Mouse (Mus musculus) CH12.LX (cell line): ENCODE results near the gene Gm128. TPM values are rescaled to one million over a fixed set of nuclear protein-coding genes. Genes with fewer than 3 reads are reported as not detected.

Experiments
- DNase-seq: peaks from one replicate; pipeline ENCODE4 v3.0.0-alpha.2; 2013; ENCODE audit errors: extremely low read depth
- H3K27ac ChIP-seq: 2 replicates; pipeline ENCODE4 v1.5.1; 2012; ENCODE audit warnings: low read depth, mild to moderate bottlenecking, control low read depth, moderate library complexity; ENCODE audit not compliant: insufficient read depth
- H3K27me3 ChIP-seq: replicated peaks from 2 replicates; pipeline ENCODE3; 2012; ENCODE audit warnings: inconsistent platforms
- H3K36me3 ChIP-seq, 2 experiments: replicated peaks in 1 of 2; 2 replicates each; pipeline versions ENCODE3 to v1.6.1; 2012; ENCODE audit warnings: inconsistent platforms in 1 of 2, low read length in 1 of 2, mild to moderate bottlenecking in 1 of 2, mixed read lengths in 1 of 2, moderate library complexity in 1 of 2; ENCODE audit not compliant: control insufficient read depth in 1 of 2, insufficient read depth in 1 of 2
- H3K4me1 ChIP-seq, 2 experiments: 2 replicates each; pipeline ENCODE4 v1.6.1; 2012; ENCODE audit warnings: inconsistent platforms in 1 of 2, moderate library complexity in 1 of 2; ENCODE audit not compliant: insufficient read depth in 2 of 2, control insufficient read depth in 1 of 2
- H3K4me2 ChIP-seq: 2 replicates; pipeline ENCODE4 v1.6.1; 2012; ENCODE audit warnings: low read depth, mild to moderate bottlenecking, control low read depth; ENCODE audit not compliant: poor library complexity, insufficient read depth, severe bottlenecking
- H3K4me3 ChIP-seq, 3 experiments: fragments of 150-350 bp in 1 of 3; sonication (generic) in 1 of 3; replicated peaks in 1 of 3; 2 replicates each; pipeline versions ENCODE3 to v1.5.1; 2011 to 2012; ENCODE audit warnings: low read depth in 2 of 3, low read length in 2 of 3, mild to moderate bottlenecking in 2 of 3, moderate library complexity in 2 of 3, control low read depth in 1 of 3, improper control_type of control experiment in 1 of 3, inconsistent platforms in 1 of 3, mixed read lengths in 1 of 3; ENCODE audit not compliant: poor library complexity in 1 of 3
- H3K79me2 ChIP-seq: replicated peaks from 2 replicates; pipeline ENCODE4 v1.6.1; 2012; ENCODE audit warnings: mild to moderate bottlenecking, moderate library complexity; ENCODE audit not compliant: control insufficient read depth, poor library complexity, insufficient read depth, severe bottlenecking; ENCODE audit errors: extremely low read depth
- H3K9ac ChIP-seq: 2 replicates; pipeline ENCODE4 v1.6.1; 2012; ENCODE audit warnings: low read depth, mild to moderate bottlenecking, control low read depth, moderate library complexity; ENCODE audit not compliant: insufficient read depth
- H3K9me3 ChIP-seq: replicated peaks from 2 replicates; pipeline ENCODE3; 2012; ENCODE audit warnings: low read length, inconsistent platforms, mixed read lengths
- BHLHE40 ChIP-seq: IDR thresholded peaks from 2 replicates; pipeline ENCODE4 v1.6.1; 2011; ENCODE audit warnings: mild to moderate bottlenecking, low read depth, low read length, improper control_type of control experiment
- CHD2 ChIP-seq: IDR thresholded peaks from 2 replicates; pipeline ENCODE4 v1.6.1; 2011; ENCODE audit warnings: low read length, improper control_type of control experiment
- CTCF ChIP-seq, 2 experiments: IDR thresholded peaks in 1 of 2; conservative IDR thresholded peaks in 1 of 2; 2 replicates each; pipeline ENCODE4 v1.5.1; 2011 to 2012; ENCODE audit warnings: low read depth in 2 of 2, low read length in 2 of 2, improper control_type of control experiment in 1 of 2, inconsistent platforms in 1 of 2, mild to moderate bottlenecking in 1 of 2, moderate library complexity in 1 of 2
- E2F4 ChIP-seq: IDR thresholded peaks from 2 replicates; pipeline ENCODE4 v1.6.1; 2011; ENCODE audit warnings: low read depth, low read length, improper control_type of control experiment; ENCODE audit not compliant: insufficient replicate concordance
- GABPA ChIP-seq: IDR thresholded peaks from 2 replicates; pipeline ENCODE4 v1.6.1; 2012; ENCODE audit warnings: low read depth, low read length, improper control_type of control experiment, inconsistent platforms; ENCODE audit not compliant: insufficient replicate concordance
- JUN ChIP-seq: IDR thresholded peaks from 2 replicates; pipeline ENCODE4 v1.6.1; 2011; ENCODE audit warnings: low read depth, mild to moderate bottlenecking, low read length, improper control_type of control experiment, moderate library complexity; ENCODE audit not compliant: insufficient read depth
- KAT2A ChIP-seq: IDR thresholded peaks from 2 replicates; pipeline ENCODE4 v1.6.1; 2012; ENCODE audit warnings: low read length, improper control_type of control experiment, inconsistent platforms; ENCODE audit not compliant: insufficient replicate concordance
- MAFK ChIP-seq: IDR thresholded peaks from 2 replicates; pipeline ENCODE4 v1.6.1; 2011; ENCODE audit warnings: low read length, improper control_type of control experiment; ENCODE audit not compliant: insufficient replicate concordance
- MAX ChIP-seq: IDR thresholded peaks from 2 replicates; pipeline ENCODE4 v1.6.1; 2011; ENCODE audit warnings: low read length, improper control_type of control experiment
- MAZ ChIP-seq: IDR thresholded peaks from 2 replicates; pipeline ENCODE4 v1.6.1; 2012; ENCODE audit warnings: low read depth, mild to moderate bottlenecking, inconsistent platforms, low read length, improper control_type of control experiment, moderate library complexity
- NELFE ChIP-seq: IDR thresholded peaks from 2 replicates; pipeline ENCODE4 v1.6.1; 2011; ENCODE audit warnings: low read depth, low read length, improper control_type of control experiment
- NRF1 ChIP-seq: IDR thresholded peaks from 2 replicates; pipeline ENCODE4 v1.6.1; 2014; ENCODE audit warnings: low read depth, mild to moderate bottlenecking, inconsistent platforms, low read length, improper control_type of control experiment, moderate library complexity
- POLR2A ChIP-seq: IDR thresholded peaks from 2 replicates; pipeline ENCODE4 v1.6.1; 2011; ENCODE audit warnings: low read depth, mild to moderate bottlenecking, improper control_type of control experiment, low read length
- POLR2AphosphoS2 ChIP-seq: IDR thresholded peaks from 2 replicates; pipeline ENCODE4 v1.6.1; 2011; ENCODE audit warnings: low read depth, low read length, improper control_type of control experiment
- RCOR1 ChIP-seq: conservative IDR thresholded peaks from 2 replicates; pipeline ENCODE4 v1.6.1; 2012; ENCODE audit warnings: low read depth, mild to moderate bottlenecking, inconsistent platforms, low read length, improper control_type of control experiment
- SIN3A ChIP-seq: IDR thresholded peaks from 2 replicates; pipeline ENCODE4 v1.6.1; 2012; ENCODE audit warnings: low read length, improper control_type of control experiment, inconsistent platforms
- SMC3 ChIP-seq: IDR thresholded peaks from 2 replicates; pipeline ENCODE4 v1.6.1; 2011; ENCODE audit warnings: low read depth, low read length, improper control_type of control experiment
- TBP ChIP-seq: conservative IDR thresholded peaks from 2 replicates; pipeline ENCODE4 v1.6.1; 2011; ENCODE audit warnings: low read depth, low read length, improper control_type of control experiment
- TCF12 ChIP-seq: IDR thresholded peaks from 2 replicates; pipeline ENCODE4 v1.6.1; 2014; ENCODE audit warnings: low read depth, mild to moderate bottlenecking, inconsistent platforms, low read length, improper control_type of control experiment
- dilution Hi-C: fragments of 300-500 bp; cut with MboI; formaldehyde crosslinking; loops from 2 replicates; pipeline ENCODE4 v1.14.3; 2020; ENCODE audit warnings: low sequenced_read_pairs; ENCODE audit not compliant: extremely low pct_unique_long_range_greater_than_20kb, extremely low pct_ligation_motif_present
- in situ Hi-C: fragments of 300-500 bp; cut with MboI; formaldehyde crosslinking; loops from 3 replicates; pipeline ENCODE4 v1.14.3; 2019; ENCODE audit warnings: low sequenced_read_pairs, low pct_ligation_motif_present, low pct_unique_long_range_greater_than_20kb, mixed read lengths
- polyA plus RNA-seq: library from polyadenylated mRNA; unstranded; fragments of >175 nt; gene quantifications from 2 replicates; pipeline ENCODE4 v1.2.1, GENCODE M21; 2012; ENCODE audit warnings: low read depth; ENCODE audit not compliant: insufficient read length
- total RNA-seq, 2 experiments: library from RNA; depleted of rRNA; stranded (reverse); fragments of 300-350 nt in 1 of 2; fragments of >200 nt in 1 of 2; gene quantifications; 2 replicates each; pipeline ENCODE4 v1.2.3; 2012 to 2014

Gm128 gene
- total and polyA plus RNA-seq, 3 experiments, result not detected

DNA sequence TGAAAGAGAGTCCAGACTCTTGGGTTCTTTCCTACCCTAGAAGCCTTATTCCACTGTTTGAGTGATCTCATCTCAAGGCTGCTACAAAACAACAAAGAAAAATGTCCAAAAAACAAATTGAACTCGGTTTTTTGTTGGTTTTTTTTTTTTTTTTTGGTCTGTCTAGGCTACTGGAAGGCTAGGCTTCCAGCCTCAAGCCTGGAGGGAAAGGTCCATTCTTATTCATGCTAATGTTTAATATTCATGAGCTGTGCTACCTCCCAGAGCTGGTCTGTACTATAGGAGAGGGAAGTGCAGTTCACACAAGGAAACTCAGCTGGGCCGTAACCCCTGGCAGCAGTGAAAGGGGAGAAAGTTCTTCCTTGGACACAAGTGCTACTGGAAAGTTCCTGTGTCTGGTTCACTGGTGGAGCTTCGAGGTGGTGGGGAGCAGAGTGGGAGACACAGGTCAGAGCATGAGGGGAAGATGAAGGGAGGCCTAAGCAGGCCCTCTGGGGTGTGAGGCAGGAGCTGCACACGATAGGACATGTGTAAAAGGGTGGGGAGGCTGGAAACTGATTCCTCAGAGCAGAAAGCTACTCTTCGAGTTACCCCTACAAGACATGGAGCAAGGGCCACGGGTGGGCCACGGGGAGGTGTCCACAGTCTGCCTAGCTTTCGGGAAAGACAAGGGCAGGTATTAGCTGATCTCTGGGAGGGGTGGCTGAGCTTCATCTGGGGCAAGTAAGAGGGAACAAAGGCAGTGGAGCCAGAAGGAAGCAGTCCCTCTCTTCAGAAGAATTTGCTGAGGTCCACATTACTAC, 10.7 kb downstream of the Gm128 start (continued):
- TF ChIP-seq TBP, result 0 out of 2 replicates have a peak, but pooled peaks have one; percentile 36
- no peak for TF ChIP-seq RCOR1
- TF ChIP-seq SMC3, result no peak
- no peak for TF ChIP-seq MAX
- TF ChIP-seq BHLHE40, result no peak
- TF ChIP-seq TCF12, result no peak
- TF ChIP-seq POLR2AphosphoS2, result no peak
- no peak for TF ChIP-seq MAFK
- TF ChIP-seq JUN, result peak; percentile 19; the same call in 1 of the 2 replicates
- no peak for TF ChIP-seq E2F4
- no peak for TF ChIP-seq NRF1
- TF ChIP-seq, all 38 proteins: peak for 7

DNA sequence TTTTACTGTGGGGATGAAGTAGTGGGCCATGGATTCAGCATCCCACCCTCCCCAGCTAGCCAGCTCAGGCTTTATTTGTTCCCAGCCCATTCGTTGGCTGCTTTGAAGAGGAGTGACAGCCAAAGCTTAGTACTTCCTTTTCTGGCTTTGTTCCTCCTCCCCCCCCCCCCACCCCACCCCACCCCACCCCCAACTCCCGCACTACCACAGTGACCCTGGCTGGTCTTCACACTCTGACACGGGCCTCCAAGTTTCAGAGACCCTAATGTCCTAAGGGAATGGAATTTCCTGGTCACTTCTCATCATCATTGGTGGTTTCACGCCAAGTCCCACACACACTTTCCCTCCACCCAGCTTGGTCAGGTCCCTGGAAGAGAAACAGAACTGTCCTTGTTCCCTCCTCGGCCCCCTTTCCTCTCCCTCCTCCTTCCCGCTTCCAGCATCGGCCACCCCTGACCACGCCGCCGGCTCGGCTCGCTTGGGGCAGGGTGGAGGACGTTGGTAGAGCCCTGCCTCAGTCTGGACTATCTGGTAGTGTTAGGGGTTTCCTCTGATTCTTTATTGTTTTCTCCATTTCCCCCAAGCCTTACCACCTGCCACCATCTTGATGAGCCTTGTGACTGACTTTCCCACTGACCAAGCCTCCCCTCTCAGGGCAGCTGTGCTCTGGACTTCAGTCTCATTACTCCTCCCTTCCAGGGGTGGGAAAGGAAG, 11.5 kb downstream of the Gm128 start:
- dilution Hi-C loops (no loop called here), in situ Hi-C loops (no loop called here)
- peak overlapping the region; percentile 76 to 97 (median 96) for H3K4me3 ChIP-seq
- TF ChIP-seq TCF12 (peak; percentile 45; the same call in 1 of the 2 replicates), NRF1 (no peak), POLR2A (peak; percentile 24; the same call in 1 of the 2 replicates), SIN3A (peak; percentile 72), NELFE (peak; percentile 15; the same call in 1 of the 2 replicates), GABPA (no peak), RCOR1 (no peak), MAZ (peak; percentile 80; the same call in 1 of the 2 replicates), KAT2A (no peak), CHD2 (peak; percentile 28), CTCF (conservative IDR thresholded peaks at IDR 0.05 in 1 of 2, IDR thresholded peaks at IDR 0.05 in 1 of 2; ENCODE audit: low read depth in 2 of 2, low read length in 2 of 2) (no peak)
- H3K27ac ChIP-seq, result peak overlapping the region; percentile 92
- no peaks in the 10 kb centered on the region for H3K27me3 ChIP-seq
- DNase-seq, result peak; percentile 45
- peaks cover 26 to 42% of the 10 kb centered on the region in 2 experiments for H3K36me3 ChIP-seq
- H3K9me3 ChIP-seq, result no peaks in the 10 kb centered on the region
- peak overlapping the region; percentile 95 for H3K9ac ChIP-seq
- H3K4me1 ChIP-seq, result peaks cover 18 to 50% of the 10 kb centered on the region in 2 experiments
- H3K79me2 ChIP-seq, result peaks cover 67% of the 10 kb centered on the region
- H3K4me2 ChIP-seq, result peak overlapping the region; percentile 79
